Mouse (Mus musculus) retina, adult 2 months (tissue): ENCODE measurements around the gene Efhb.

ENCODE experiments used
- DNase-seq: peaks from one replicate; pipeline ENCODE4 v3.0.0-alpha.2; 2012; ENCODE audit warnings: low read depth, low spot score

Efhb gene

GRCm38 (mm10) chr17:53364111-53364510 is 99.0 kb downstream of the Efhb start:
- no peak for DNase-seq
